Mouse (Mus musculus): Measurements from ENCODE around the gene Glt6d1. TPM values are rescaled to one million over a fixed set of nuclear protein-coding genes. Genes with fewer than 3 reads are reported as not detected.
A peak's percentile ranks its signal among the peaks of the same experiment; 100 is the strongest.
"Not testable (repeated sequence)": the region's sequence is repeated elsewhere in the genome, so short reads cannot be mapped to it uniquely, and the experiment has no call there.

Glt6d1 gene
- polyA plus RNA-seq (2015; fragmentation: Nextera tagmentation; extraction: Ambion mirVana): not detected in 2 replicates

DNA sequence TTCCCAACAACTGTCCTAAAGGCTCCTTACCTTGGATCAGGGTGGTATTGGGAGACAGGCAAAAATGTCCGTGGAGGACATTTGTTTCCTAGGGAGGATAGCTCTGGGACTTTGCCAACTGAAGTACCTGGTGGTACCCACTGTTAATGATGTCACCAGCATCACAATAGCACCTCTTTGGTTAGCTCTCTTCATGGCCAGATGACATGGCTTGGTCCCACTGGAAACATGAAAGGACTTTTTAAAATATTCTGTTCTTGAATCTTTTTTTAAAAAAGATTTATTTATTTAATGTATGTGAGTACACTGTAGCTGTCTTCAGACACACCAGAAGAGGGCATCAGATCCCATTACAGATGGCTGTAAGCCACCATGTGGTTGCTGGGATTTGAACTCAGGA is at the start of gene Glt6d1:
Glt6d1 (minus strand) TSS at position 101 of the 400 bp plus-strand sequence.
- ATAC-seq (ENCODE audit: low read depth); H3K9me3 ChIP-seq; H3K4me2 ChIP-seq; H3K4me3 ChIP-seq; H3K36me3 ChIP-seq; H3K9ac ChIP-seq; H3K27ac ChIP-seq (replicated peaks); H3K4me1 ChIP-seq (replicated peaks); H3K27me3 ChIP-seq: not testable (repeated sequence)
- 81% methylated on average over 1 of the region's 1 CpGs for WGBS

DNA sequence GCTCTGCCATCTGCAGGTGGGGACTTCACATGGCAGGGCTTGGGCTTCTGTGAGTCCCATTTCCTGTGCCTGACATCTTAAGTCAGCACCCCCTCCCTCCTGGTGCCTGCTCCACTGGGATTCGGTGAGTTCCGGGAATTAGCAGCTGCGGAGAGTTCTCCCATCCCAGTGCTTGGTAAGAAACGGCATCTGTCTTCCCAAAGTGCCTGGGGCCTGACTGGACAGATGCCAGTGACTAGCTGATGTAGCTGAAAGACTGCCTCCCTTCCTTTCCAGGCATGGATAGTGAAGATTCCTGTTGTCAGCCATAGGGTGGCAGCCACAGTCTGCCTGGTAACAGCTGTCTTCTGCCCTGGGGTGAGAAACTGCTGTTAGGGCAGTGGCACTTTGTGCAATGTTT is 49.8 kb upstream of the Glt6d1 start:
- H3K4me1 ChIP-seq (replicated peaks): peaks cover 45% of the 10 kb centered on the region
- H3K9ac ChIP-seq: no peak overlapping the region
- ATAC-seq (ENCODE audit: low read depth): peak; percentile 22; the same call in 1 of the 2 replicates
- H3K27me3 ChIP-seq: peaks cover 37% of the 10 kb centered on the region
- H3K27ac ChIP-seq (replicated peaks): no peak overlapping the region
- no peak overlapping the region for H3K4me3 ChIP-seq
- WGBS: 9% methylated on average over 4 of the region's 4 CpGs
- H3K9me3 ChIP-seq: no peaks in the 10 kb centered on the region
- H3K36me3 ChIP-seq: no peaks in the 10 kb centered on the region
- H3K4me2 ChIP-seq: no peak overlapping the region

DNA sequence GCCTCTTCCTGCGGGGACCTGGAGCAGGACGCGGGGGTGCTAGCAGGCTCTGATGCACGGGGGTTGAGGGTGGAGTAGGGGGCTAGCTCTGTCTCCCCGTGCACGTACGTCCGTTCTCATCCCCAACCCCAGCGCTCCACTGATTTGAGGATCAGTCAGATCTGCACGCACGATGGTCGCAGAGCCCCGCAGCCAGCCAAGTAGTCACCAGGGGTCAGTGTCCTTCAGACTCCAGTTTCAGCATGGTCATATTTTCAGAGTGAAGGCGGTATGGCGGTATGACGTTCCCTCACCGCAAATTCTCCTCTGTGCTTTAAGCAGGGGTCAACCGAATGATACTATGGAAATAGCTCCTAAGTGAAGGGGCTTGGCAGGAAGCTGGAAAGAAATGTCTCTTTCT is 48.6 kb upstream of the Glt6d1 start:
- WGBS: 5% methylated on average over 18 of the region's 18 CpGs
- no peaks in the 10 kb centered on the region for H3K9me3 ChIP-seq
- peak overlapping the region; percentile 68 for H3K9ac ChIP-seq
- no peaks in the 10 kb centered on the region for H3K36me3 ChIP-seq
- H3K4me3 ChIP-seq: peak overlapping the region; percentile 57
- peaks cover 45% of the 10 kb centered on the region for H3K4me1 ChIP-seq (replicated peaks)
- H3K27me3 ChIP-seq: peaks cover 37% of the 10 kb centered on the region
- ATAC-seq (ENCODE audit: low read depth): no peak
- H3K27ac ChIP-seq (replicated peaks): no peak overlapping the region
- H3K4me2 ChIP-seq: peak overlapping the region; percentile 98

DNA sequence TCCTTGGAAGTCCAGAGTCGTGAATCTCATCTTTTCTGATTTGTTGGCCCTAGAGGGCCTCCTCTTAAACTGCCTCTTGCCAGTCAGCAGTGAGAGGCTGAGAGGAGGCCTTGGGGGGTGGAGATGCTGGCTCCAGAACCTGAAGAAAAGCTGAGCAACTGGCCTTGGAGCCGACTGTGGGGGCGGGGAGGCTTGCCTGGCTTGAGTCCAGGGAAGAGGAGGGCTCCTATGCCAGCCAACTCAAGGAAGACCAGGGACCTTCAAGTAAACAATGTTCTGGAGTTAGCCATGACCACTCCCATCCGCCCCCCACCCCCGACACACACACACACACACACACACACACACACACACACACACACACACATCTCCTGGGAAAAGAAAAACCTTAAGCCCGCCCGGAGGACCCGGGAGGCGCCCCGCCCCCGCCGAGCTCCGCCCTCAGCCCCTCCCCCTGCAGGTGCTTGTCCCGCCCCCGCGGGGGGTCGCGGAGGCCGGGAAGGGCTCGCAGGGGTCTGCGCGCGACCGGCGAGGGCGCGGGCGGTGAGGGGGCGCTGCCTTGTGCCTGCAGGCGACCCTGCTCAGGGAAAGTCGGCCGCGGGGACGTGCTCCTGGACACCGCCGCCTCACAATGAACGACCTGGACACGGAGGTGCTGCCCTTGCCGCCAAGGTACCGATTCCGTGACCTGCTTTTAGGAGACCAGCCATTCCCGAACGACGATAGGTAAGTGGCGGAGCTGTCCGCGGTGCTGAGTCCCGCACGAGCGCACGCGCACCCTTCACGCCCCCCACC is 47.9 kb upstream of the Glt6d1 start, which contains the start of gene Kcnt1:
Kcnt1 (plus strand) TSS at position 398 of the 795 bp plus-strand sequence.
- H3K36me3 ChIP-seq: no peaks in the 10 kb centered on the region
- no peak within 1 kb of the TSS for H3K27ac ChIP-seq (replicated peaks)
- H3K4me2 ChIP-seq: peak within 1 kb of the TSS; percentile 98
- peak within 1 kb of the TSS; percentile 68 for H3K9ac ChIP-seq
- under 1% methylated on average over 51 of the region's 53 CpGs for WGBS
- peaks cover 37% of the 10 kb centered on the region for H3K27me3 ChIP-seq
- ATAC-seq (ENCODE audit: low read depth): 0 out of 2 replicates have a peak, but pooled peaks have one; percentile 32
- no peaks in the 10 kb centered on the region for H3K9me3 ChIP-seq
- H3K4me1 ChIP-seq (replicated peaks): peaks cover 45% of the 10 kb centered on the region
- H3K4me3 ChIP-seq: peak within 1 kb of the TSS; percentile 57

DNA sequence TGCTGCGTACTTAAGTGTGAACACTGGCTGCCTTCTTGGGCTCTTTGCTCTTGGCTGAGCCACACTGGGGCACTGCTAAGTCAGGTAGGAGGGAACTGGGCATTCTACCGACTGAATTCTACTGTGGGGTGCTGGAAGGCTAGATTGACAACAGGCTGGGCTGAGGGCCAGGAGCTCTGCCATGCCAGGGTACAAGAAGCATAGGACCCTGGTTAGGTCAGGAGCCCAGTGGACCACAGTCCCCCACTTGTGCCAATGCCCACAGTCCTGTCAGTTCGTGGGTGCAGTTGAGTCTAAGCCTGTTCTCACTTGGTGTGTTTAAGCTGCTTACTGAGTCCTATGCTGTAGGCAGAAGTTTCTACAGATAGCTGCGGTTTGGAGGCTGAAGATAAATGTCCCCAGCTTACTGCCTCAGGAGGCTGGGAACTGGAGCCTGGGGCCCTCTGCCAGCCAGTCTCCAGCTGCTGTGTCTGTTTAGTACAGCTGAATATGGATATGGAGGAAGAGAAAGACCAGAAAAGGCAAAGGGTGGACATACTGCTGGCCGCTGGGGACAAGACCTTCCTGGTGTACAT is 47.1 kb upstream of the Glt6d1 start:
- no peaks in the 10 kb centered on the region for H3K36me3 ChIP-seq
- H3K27me3 ChIP-seq: peaks cover 37% of the 10 kb centered on the region
- peaks cover 45% of the 10 kb centered on the region for H3K4me1 ChIP-seq (replicated peaks)
- peak overlapping the region; percentile 57; the same call in 1 of the 2 replicates for H3K4me3 ChIP-seq
- no peak overlapping the region for H3K9ac ChIP-seq
- no peak overlapping the region for H3K27ac ChIP-seq (replicated peaks)
- WGBS: 70% methylated on average over 5 of the region's 5 CpGs
- no peak for ATAC-seq (ENCODE audit: low read depth)
- peak overlapping the region; percentile 98 for H3K4me2 ChIP-seq
- H3K9me3 ChIP-seq: no peaks in the 10 kb centered on the region

DNA sequence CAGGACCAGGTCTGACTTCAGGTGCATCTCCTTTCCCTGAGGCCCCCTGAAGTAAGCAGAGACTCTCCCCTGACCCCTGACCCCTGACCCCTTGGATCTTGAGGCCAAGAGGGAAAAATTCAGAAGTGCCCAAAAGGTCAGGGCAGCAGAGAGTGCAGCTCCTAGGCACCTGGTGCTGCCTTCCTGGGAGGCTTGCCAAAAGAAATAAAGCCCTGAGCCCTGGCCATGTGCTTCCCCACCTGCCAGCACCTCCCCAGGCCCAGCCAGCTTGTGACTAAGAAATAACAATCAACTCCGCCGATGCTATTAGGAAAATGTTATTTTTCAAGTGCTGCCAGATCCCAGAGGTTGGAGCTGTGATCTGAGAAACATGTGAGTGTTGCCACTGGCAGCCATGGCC is 46.4 kb upstream of the Glt6d1 start:
- ATAC-seq (ENCODE audit: low read depth): no peak
- 60% methylated on average over 2 of the region's 2 CpGs for WGBS

DNA sequence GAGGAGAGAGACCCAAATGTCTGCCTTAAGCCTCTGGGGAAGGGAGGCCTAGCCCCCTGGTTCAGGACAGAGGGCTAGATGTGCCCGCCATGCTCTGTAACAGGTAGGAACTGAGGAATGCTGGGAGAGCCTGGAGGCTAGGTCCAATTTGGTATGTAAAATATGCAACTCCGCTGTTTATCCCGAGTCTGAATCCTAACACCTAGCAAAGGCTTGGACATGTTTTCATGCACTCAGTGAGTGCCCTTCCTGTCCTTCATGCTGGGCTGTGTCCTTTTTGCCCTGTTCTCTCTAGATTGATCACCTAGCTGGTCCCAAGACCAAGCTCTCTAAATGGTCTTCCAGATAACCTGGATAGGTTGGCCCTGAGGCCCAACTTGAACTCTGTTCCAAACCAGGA is 44.2 kb upstream of the Glt6d1 start:
- no peaks in the 10 kb centered on the region for H3K36me3 ChIP-seq
- no peak overlapping the region for H3K9ac ChIP-seq
- H3K4me1 ChIP-seq (replicated peaks): peaks cover 24% of the 10 kb centered on the region
- H3K27me3 ChIP-seq: peaks cover 21% of the 10 kb centered on the region
- WGBS: 86% methylated on average over 3 of the region's 3 CpGs
- no peak overlapping the region for H3K4me3 ChIP-seq
- ATAC-seq (ENCODE audit: low read depth): no peak
- no peak overlapping the region for H3K4me2 ChIP-seq
- H3K27ac ChIP-seq (replicated peaks): no peak overlapping the region
- H3K9me3 ChIP-seq: no peaks in the 10 kb centered on the region

More for the DNA sequence above, 46.4 kb upstream of the Glt6d1 start:
- Histone ChIP-seq H3K36me3 (no peaks in the 10 kb centered on the region), H3K9ac (no peak overlapping the region), H3K9me3 (no peaks in the 10 kb centered on the region), H3K4me2 (no peak overlapping the region), H3K4me1 (replicated peaks) (peaks cover 41% of the 10 kb centered on the region), H3K27ac (replicated peaks) (no peak overlapping the region), H3K4me3 (no peak overlapping the region), H3K27me3 (peaks cover 37% of the 10 kb centered on the region)

DNA sequence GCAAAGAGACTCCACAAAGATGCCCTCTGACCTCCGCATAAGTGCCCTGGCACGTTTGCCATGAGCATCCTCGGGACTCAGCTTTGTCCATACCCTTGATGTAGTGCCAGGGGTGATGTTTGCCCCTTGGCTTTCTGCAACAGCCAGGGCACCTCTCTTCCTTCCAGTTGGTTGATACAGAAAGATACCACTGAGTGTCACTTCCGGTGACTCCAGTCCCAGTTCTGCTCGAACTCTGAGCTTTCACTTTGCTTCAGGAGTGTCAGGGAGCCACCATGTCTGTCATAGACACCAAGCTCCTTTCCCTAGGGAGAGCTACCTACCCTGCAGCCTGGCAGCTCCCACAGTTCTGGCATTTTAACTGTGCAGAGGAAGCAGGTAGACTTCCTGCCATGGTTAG is 38.4 kb upstream of the Glt6d1 start:
- no peaks in the 10 kb centered on the region for H3K36me3 ChIP-seq
- H3K4me1 ChIP-seq (replicated peaks): no peaks in the 10 kb centered on the region
- no peak for ATAC-seq (ENCODE audit: low read depth)
- H3K4me2 ChIP-seq: no peak overlapping the region
- H3K9me3 ChIP-seq: no peaks in the 10 kb centered on the region
- no peak overlapping the region for H3K9ac ChIP-seq
- H3K27ac ChIP-seq (replicated peaks): no peak overlapping the region
- no peaks in the 10 kb centered on the region for H3K27me3 ChIP-seq
- WGBS: 80% methylated on average over 5 of the region's 5 CpGs
- H3K4me3 ChIP-seq: no peak overlapping the region

DNA sequence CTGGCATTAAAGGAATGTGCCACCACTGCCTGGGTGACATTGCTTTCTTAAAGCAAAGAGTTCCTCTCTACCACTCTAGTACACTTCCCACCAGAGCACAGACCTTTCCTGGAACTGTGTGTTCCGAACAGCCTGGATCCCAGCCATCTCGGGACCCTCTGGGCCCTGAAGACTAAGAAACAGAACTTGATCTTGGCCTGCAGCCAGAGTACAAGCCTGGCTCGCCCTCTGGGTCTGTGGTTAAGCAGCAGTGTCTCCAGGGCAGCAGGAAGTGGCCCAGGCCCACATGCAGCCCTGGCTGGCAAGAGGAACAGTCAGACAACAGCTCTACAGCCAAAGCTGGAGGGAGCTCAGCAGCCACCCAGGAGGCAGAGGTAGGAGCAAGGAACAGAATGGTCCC is 37.0 kb upstream of the Glt6d1 start:
- H3K27ac ChIP-seq (replicated peaks): no peak overlapping the region
- H3K9ac ChIP-seq: no peak overlapping the region
- 45% methylated on average over 3 of the region's 3 CpGs for WGBS
- no peaks in the 10 kb centered on the region for H3K36me3 ChIP-seq
- no peaks in the 10 kb centered on the region for H3K4me1 ChIP-seq (replicated peaks)
- H3K4me3 ChIP-seq: no peak overlapping the region
- H3K4me2 ChIP-seq: no peak overlapping the region
- ATAC-seq (ENCODE audit: low read depth): no peak
- H3K27me3 ChIP-seq: no peaks in the 10 kb centered on the region
- no peaks in the 10 kb centered on the region for H3K9me3 ChIP-seq

DNA sequence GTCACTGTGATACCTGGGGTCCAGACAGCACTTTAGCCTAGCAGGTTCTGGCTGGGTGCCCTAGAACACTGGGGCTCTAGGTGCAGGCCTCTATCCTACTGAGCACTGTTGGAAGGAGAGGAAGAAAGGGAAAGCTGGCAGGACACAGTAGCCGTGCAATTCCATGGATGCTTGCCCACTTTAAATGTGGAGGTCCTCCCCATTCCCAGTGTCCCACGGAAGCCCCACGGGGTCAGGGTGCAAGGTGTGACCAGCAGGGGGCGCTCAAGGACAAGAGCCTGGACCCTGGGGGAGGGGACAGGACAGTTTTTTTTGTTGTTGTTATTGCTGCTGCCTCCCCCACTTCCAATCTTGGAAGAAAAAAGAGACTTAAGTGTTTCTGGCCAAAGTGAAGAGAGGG is 34.7 kb upstream of the Glt6d1 start:
- Histone ChIP-seq H3K36me3 (no peaks in the 10 kb centered on the region), H3K9me3 (no peaks in the 10 kb centered on the region), H3K27ac (replicated peaks) (no peak overlapping the region), H3K4me2 (no peak overlapping the region), H3K4me3 (no peak overlapping the region), H3K9ac (no peak overlapping the region), H3K4me1 (replicated peaks) (no peaks in the 10 kb centered on the region), H3K27me3 (no peaks in the 10 kb centered on the region)
- WGBS: 15% methylated on average over 4 of the region's 4 CpGs
- no peak for ATAC-seq (ENCODE audit: low read depth)

DNA sequence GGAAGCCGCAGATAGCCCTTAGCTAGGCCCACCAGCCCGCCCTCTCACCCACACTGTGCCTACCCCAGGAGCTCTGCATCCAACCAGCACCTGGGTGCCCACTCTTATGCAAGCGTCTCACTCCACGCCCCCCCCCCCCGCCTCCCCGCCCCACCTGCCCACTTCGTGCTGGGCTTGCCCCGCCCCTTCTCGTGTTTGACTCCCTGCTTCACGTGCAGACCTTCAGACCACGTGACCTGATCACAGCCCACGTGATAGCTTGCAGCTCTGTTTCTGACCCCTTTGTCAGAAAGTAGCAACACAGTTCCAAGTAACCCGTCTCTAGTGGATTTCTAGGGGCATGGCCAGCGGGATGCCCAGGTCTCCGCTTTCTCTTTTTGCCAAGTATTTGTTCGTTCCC is 31.6 kb upstream of the Glt6d1 start, which contains the start of gene Sohlh1:
Sohlh1 (minus strand) TSS at position 23 of the 400 bp plus-strand sequence.
- Histone ChIP-seq H3K27ac (replicated peaks) (no peak within 1 kb of the TSS), H3K4me3 (no peak within 1 kb of the TSS), H3K4me1 (replicated peaks) (no peaks in the 10 kb centered on the region), H3K36me3 (no peaks in the 10 kb centered on the region), H3K27me3 (no peaks in the 10 kb centered on the region), H3K9ac (no peak within 1 kb of the TSS), H3K4me2 (no peak within 1 kb of the TSS), H3K9me3 (no peaks in the 10 kb centered on the region)
- WGBS: 79% methylated on average over 16 of the region's 16 CpGs
- no peak for ATAC-seq (ENCODE audit: low read depth)

DNA sequence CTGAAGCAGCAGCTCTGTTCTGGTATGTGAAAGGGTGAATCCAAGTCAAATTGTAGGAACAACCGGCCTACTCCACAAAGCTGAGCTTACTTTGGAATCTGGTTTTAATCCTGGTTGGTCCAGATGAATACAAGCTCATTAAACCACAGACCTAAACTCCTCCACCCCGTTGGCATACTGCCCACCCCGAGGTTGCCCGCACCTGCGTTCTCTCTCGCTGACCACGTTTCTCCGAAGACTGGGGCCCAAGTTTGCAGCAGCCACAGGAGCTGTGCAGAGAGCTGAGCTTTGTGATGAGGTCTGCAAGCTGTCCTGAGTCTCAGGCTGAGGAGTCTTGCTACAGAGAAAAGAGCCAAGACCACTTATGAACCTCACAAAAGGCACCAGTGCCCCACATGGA is 30.9 kb upstream of the Glt6d1 start:
- Histone ChIP-seq H3K4me3 (no peak overlapping the region), H3K36me3 (no peaks in the 10 kb centered on the region), H3K4me1 (replicated peaks) (no peaks in the 10 kb centered on the region), H3K9ac (no peak overlapping the region), H3K27me3 (no peaks in the 10 kb centered on the region), H3K27ac (replicated peaks) (no peak overlapping the region), H3K9me3 (no peaks in the 10 kb centered on the region), H3K4me2 (no peak overlapping the region)
- ATAC-seq (ENCODE audit: low read depth): no peak
- WGBS: 82% methylated on average over 8 of the region's 8 CpGs

Measured in neural tube, embryonic 13.5 days (tissue).